Mouse (Mus musculus): ENCODE measurements at regions not wholly inside any gene's neighbourhood (a gene's known extent, or its start where the extent isn't known, plus 50 kb on each side); places are given as distances from the start of the nearest gene placed in this dataset.

- no peak overlapping the region for H3K4me2 ChIP-seq (ENCODE audit: low read depth, low read length)
- no peaks in the 10 kb centered on the region for H3K27me3 ChIP-seq (ENCODE audit: control insufficient read depth, insufficient read depth, low read length)
- 66% methylated on average over 10 of the region's 10 CpGs for WGBS
- no peaks in the 10 kb centered on the region for H3K9me3 ChIP-seq (replicated peaks; ENCODE audit: control insufficient read depth, low read length)
- no peak overlapping the region for H3K4me3 ChIP-seq (replicated peaks; ENCODE audit: low read length)
- no peaks in the 10 kb centered on the region for H3K36me3 ChIP-seq (ENCODE audit: control insufficient read depth, insufficient read depth, low read length)
- ATAC-seq (ENCODE audit: insufficient read depth, low FRiP score) = no peak
- no peak overlapping the region for H3K9ac ChIP-seq (ENCODE audit: low read length)
- H3K27ac ChIP-seq (ENCODE audit: low read length) = no peak overlapping the region
- no peaks in the 10 kb centered on the region for H3K4me1 ChIP-seq (ENCODE audit: control insufficient read depth, insufficient read depth, low read length)
Measured at GRCm38 (mm10) chr10:68909018-68909417, 185.6 kb downstream of the Tmem26 start.

- Histone ChIP-seq H3K9ac (ENCODE audit: low read length) (no peak overlapping the region), H3K27ac (ENCODE audit: low read length) (no peak overlapping the region), H3K27me3 (ENCODE audit: control insufficient read depth, insufficient read depth, low read length) (no peaks in the 10 kb centered on the region), H3K9me3 (replicated peaks; ENCODE audit: control insufficient read depth, low read length) (no peaks in the 10 kb centered on the region), H3K36me3 (ENCODE audit: control insufficient read depth, insufficient read depth, low read length) (no peaks in the 10 kb centered on the region), H3K4me3 (replicated peaks; ENCODE audit: low read length) (no peak overlapping the region), H3K4me1 (ENCODE audit: control insufficient read depth, insufficient read depth, low read length) (no peaks in the 10 kb centered on the region), H3K4me2 (ENCODE audit: low read depth, low read length) (no peak overlapping the region)
- 40% methylated on average over 7 of the region's 7 CpGs for WGBS
- no peak for ATAC-seq (ENCODE audit: insufficient read depth, low FRiP score)
Measured at GRCm38 (mm10) chr10:68916147-68916546, 192.7 kb downstream of the Tmem26 start.

- no peak overlapping the region for H3K4me2 ChIP-seq (ENCODE audit: low read depth, low read length)
- 72% methylated on average over 5 of the region's 5 CpGs for WGBS
- H3K4me1 ChIP-seq (ENCODE audit: control insufficient read depth, insufficient read depth, low read length) = no peaks in the 10 kb centered on the region
- H3K9me3 ChIP-seq (replicated peaks; ENCODE audit: control insufficient read depth, low read length) = no peaks in the 10 kb centered on the region
- no peaks in the 10 kb centered on the region for H3K27me3 ChIP-seq (ENCODE audit: control insufficient read depth, insufficient read depth, low read length)
- no peak overlapping the region for H3K27ac ChIP-seq (ENCODE audit: low read length)
- no peak overlapping the region for H3K4me3 ChIP-seq (replicated peaks; ENCODE audit: low read length)
- no peak for ATAC-seq (ENCODE audit: insufficient read depth, low FRiP score)
- H3K9ac ChIP-seq (ENCODE audit: low read length) = no peak overlapping the region
- no peaks in the 10 kb centered on the region for H3K36me3 ChIP-seq (ENCODE audit: control insufficient read depth, insufficient read depth, low read length)
Measured at GRCm38 (mm10) chr10:68935843-68936242, 212.4 kb downstream of the Tmem26 start.

- WGBS = 77% methylated on average over 6 of the region's 6 CpGs
- H3K27me3 ChIP-seq (ENCODE audit: control insufficient read depth, insufficient read depth, low read length) = no peaks in the 10 kb centered on the region
- no peak overlapping the region for H3K4me2 ChIP-seq (ENCODE audit: low read depth, low read length)
- H3K36me3 ChIP-seq (ENCODE audit: control insufficient read depth, insufficient read depth, low read length) = no peaks in the 10 kb centered on the region
- H3K4me1 ChIP-seq (ENCODE audit: control insufficient read depth, insufficient read depth, low read length) = no peaks in the 10 kb centered on the region
- no peak for ATAC-seq (ENCODE audit: insufficient read depth, low FRiP score)
- H3K9ac ChIP-seq (ENCODE audit: low read length) = no peak overlapping the region
- no peaks in the 10 kb centered on the region for H3K9me3 ChIP-seq (replicated peaks; ENCODE audit: control insufficient read depth, low read length)
- H3K27ac ChIP-seq (ENCODE audit: low read length) = no peak overlapping the region
- no peak overlapping the region for H3K4me3 ChIP-seq (replicated peaks; ENCODE audit: low read length)
Measured at GRCm38 (mm10) chr10:68943239-68943638, 208.0 kb upstream of the Rhobtb1 start.

- no peaks in the 10 kb centered on the region for H3K9me3 ChIP-seq (replicated peaks; ENCODE audit: control insufficient read depth, low read length)
- H3K27ac ChIP-seq (ENCODE audit: low read length) = no peak overlapping the region
- no peaks in the 10 kb centered on the region for H3K27me3 ChIP-seq (ENCODE audit: control insufficient read depth, insufficient read depth, low read length)
- ATAC-seq (ENCODE audit: insufficient read depth, low FRiP score) = no peak
- no peaks in the 10 kb centered on the region for H3K36me3 ChIP-seq (ENCODE audit: control insufficient read depth, insufficient read depth, low read length)
- H3K4me1 ChIP-seq (ENCODE audit: control insufficient read depth, insufficient read depth, low read length) = no peaks in the 10 kb centered on the region
- H3K4me2 ChIP-seq (ENCODE audit: low read depth, low read length) = no peak overlapping the region
- 70% methylated on average over 7 of the region's 7 CpGs for WGBS
- H3K4me3 ChIP-seq (replicated peaks; ENCODE audit: low read length) = no peak overlapping the region
- no peak overlapping the region for H3K9ac ChIP-seq (ENCODE audit: low read length)
Measured at GRCm38 (mm10) chr10:68956539-68956938, 194.7 kb upstream of the Rhobtb1 start.

- Histone ChIP-seq H3K4me3 (replicated peaks; ENCODE audit: low read length) (no peak overlapping the region), H3K27ac (ENCODE audit: low read length) (no peak overlapping the region), H3K27me3 (ENCODE audit: control insufficient read depth, insufficient read depth, low read length) (no peaks in the 10 kb centered on the region), H3K9ac (ENCODE audit: low read length) (no peak overlapping the region), H3K4me1 (ENCODE audit: control insufficient read depth, insufficient read depth, low read length) (no peaks in the 10 kb centered on the region), H3K9me3 (replicated peaks; ENCODE audit: control insufficient read depth, low read length) (no peaks in the 10 kb centered on the region), H3K36me3 (ENCODE audit: control insufficient read depth, insufficient read depth, low read length) (no peaks in the 10 kb centered on the region), H3K4me2 (ENCODE audit: low read depth, low read length) (no peak overlapping the region)
- 64% methylated on average over 1 of the region's 1 CpGs for WGBS
- ATAC-seq (ENCODE audit: insufficient read depth, low FRiP score) = no peak
Measured at GRCm38 (mm10) chr10:68961376-68961775, 189.9 kb upstream of the Rhobtb1 start.

- Histone ChIP-seq H3K36me3 (ENCODE audit: control insufficient read depth, insufficient read depth, low read length) (no peaks in the 10 kb centered on the region), H3K4me3 (replicated peaks; ENCODE audit: low read length) (no peak overlapping the region), H3K27ac (ENCODE audit: low read length) (no peak overlapping the region), H3K4me1 (ENCODE audit: control insufficient read depth, insufficient read depth, low read length) (no peaks in the 10 kb centered on the region), H3K9ac (ENCODE audit: low read length) (no peak overlapping the region), H3K27me3 (ENCODE audit: control insufficient read depth, insufficient read depth, low read length) (no peaks in the 10 kb centered on the region), H3K9me3 (replicated peaks; ENCODE audit: control insufficient read depth, low read length) (no peaks in the 10 kb centered on the region), H3K4me2 (ENCODE audit: low read depth, low read length) (no peak overlapping the region)
- 73% methylated on average over 8 of the region's 8 CpGs for WGBS
- no peak for ATAC-seq (ENCODE audit: insufficient read depth, low FRiP score)
Measured at GRCm38 (mm10) chr10:68963090-68963489, 188.1 kb upstream of the Rhobtb1 start.

GRCm38 (mm10) chr10:68965271-68965670 lies 186.0 kb upstream of the Rhobtb1 start:
- 84% methylated on average over 1 of the region's 1 CpGs for WGBS
- Histone ChIP-seq H3K27ac (ENCODE audit: low read length) (no peak overlapping the region), H3K36me3 (ENCODE audit: control insufficient read depth, insufficient read depth, low read length) (no peaks in the 10 kb centered on the region), H3K27me3 (ENCODE audit: control insufficient read depth, insufficient read depth, low read length) (no peaks in the 10 kb centered on the region), H3K4me3 (replicated peaks; ENCODE audit: low read length) (no peak overlapping the region), H3K9me3 (replicated peaks; ENCODE audit: control insufficient read depth, low read length) (no peaks in the 10 kb centered on the region), H3K4me1 (ENCODE audit: control insufficient read depth, insufficient read depth, low read length) (no peaks in the 10 kb centered on the region), H3K4me2 (ENCODE audit: low read depth, low read length) (no peak overlapping the region), H3K9ac (ENCODE audit: low read length) (no peak overlapping the region)
- no peak for ATAC-seq (ENCODE audit: insufficient read depth, low FRiP score)

- Histone ChIP-seq H3K27ac (ENCODE audit: low read length) (no peak overlapping the region), H3K27me3 (ENCODE audit: control insufficient read depth, insufficient read depth, low read length) (no peaks in the 10 kb centered on the region), H3K9ac (ENCODE audit: low read length) (no peak overlapping the region), H3K4me1 (ENCODE audit: control insufficient read depth, insufficient read depth, low read length) (no peaks in the 10 kb centered on the region), H3K9me3 (replicated peaks; ENCODE audit: control insufficient read depth, low read length) (no peaks in the 10 kb centered on the region), H3K4me3 (replicated peaks; ENCODE audit: low read length) (no peak overlapping the region), H3K4me2 (ENCODE audit: low read depth, low read length) (no peak overlapping the region), H3K36me3 (ENCODE audit: control insufficient read depth, insufficient read depth, low read length) (no peaks in the 10 kb centered on the region)
- ATAC-seq (ENCODE audit: insufficient read depth, low FRiP score) = no peak
- WGBS = 48% methylated on average over 15 of the region's 15 CpGs
Measured at GRCm38 (mm10) chr10:68967976-68968968, 183.0 kb upstream of the Rhobtb1 start.
